Mouse (Mus musculus): ENCODE measurements around the gene Cd63. TPM values are rescaled to one million over a fixed set of nuclear protein-coding genes. Genes with fewer than 3 reads are reported as not detected.

Gene Cd63
- 215 and 216 TPM in 2 replicates for polyA plus RNA-seq (2014; fragmentation: Nextera tagmentation; extraction: Ambion mirVana)

DNA sequence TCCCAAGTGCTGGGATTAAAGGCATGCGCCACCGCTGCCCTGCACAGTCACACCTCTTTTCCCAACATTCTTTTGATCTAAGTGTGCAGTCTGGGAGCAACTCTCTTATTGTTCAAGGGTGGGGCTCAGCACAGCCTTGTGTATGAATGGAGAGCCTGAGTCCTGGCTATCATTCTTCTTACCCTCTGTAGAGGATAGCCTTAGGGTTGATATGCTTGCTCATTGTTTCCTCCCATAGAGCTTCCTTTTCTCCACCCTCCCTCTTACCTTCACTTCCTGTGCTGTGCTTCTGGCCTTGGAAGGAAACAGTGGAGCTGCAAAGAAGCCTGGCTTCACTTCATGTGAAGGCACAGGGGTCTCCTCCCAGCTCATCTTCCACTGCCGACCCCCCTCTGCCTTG, at the start of gene Cd63:
Gene Cd63 (plus strand): TSS at position 292 of the 400 bp plus-strand sequence.
- no peak within 1 kb of the TSS for H3K9ac ChIP-seq (ENCODE audit: low read depth, low read length)
- H3K4me2 ChIP-seq (replicated peaks; ENCODE audit: low read depth, low read length), result no peak within 1 kb of the TSS
- no peaks in the 10 kb centered on the region for H3K4me1 ChIP-seq (replicated peaks; ENCODE audit: control insufficient read depth, insufficient read depth, low read length)
- no peaks in the 10 kb centered on the region for H3K36me3 ChIP-seq (ENCODE audit: control insufficient read depth, insufficient read depth, low read length)
- DNase-seq (ENCODE audit: low spot score), result no peak
- H3K4me3 ChIP-seq (ENCODE audit: low read depth, low read length), result no peak within 1 kb of the TSS
- no peak within 1 kb of the TSS for H3K27ac ChIP-seq (ENCODE audit: low read depth, low read length)
- no peak for ATAC-seq (ENCODE audit: low FRiP score)
- no peaks in the 10 kb centered on the region for H3K9me3 ChIP-seq (ENCODE audit: control insufficient read depth, low read length)
- H3K27me3 ChIP-seq (ENCODE audit: control insufficient read depth, insufficient read depth, low read length), result peaks cover 12% of the 10 kb centered on the region
- WGBS, result 91% methylated on average over 3 of the region's 3 CpGs

DNA sequence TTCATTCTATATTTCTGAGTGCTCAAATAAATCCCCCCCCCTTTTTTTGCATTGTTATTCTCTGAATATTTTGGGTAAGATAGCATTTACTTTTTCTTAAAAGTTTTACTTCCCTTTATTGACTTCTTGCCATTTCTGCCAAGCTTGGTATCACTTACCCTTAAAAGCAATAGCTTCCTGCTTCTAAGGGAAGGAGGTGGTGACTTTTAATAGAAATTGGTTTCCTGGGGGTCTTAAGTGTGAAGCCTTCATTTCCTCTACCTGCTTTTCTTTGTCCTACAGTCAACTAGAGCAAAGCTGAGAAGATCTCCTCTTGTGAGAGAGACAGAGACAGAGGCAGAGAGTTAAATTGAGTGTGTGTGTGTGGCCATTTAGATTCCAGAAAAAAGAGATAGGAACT, 39.6 kb upstream of the Cd63 start:
- Histone ChIP-seq H3K36me3 (ENCODE audit: control insufficient read depth, insufficient read depth, low read length) (no peaks in the 10 kb centered on the region), H3K27ac (ENCODE audit: low read depth, low read length) (no peak overlapping the region), H3K4me2 (replicated peaks; ENCODE audit: low read depth, low read length) (no peak overlapping the region), H3K4me1 (replicated peaks; ENCODE audit: control insufficient read depth, insufficient read depth, low read length) (no peaks in the 10 kb centered on the region), H3K9me3 (ENCODE audit: control insufficient read depth, low read length) (no peaks in the 10 kb centered on the region), H3K4me3 (ENCODE audit: low read depth, low read length) (no peak overlapping the region), H3K27me3 (ENCODE audit: control insufficient read depth, insufficient read depth, low read length) (no peaks in the 10 kb centered on the region), H3K9ac (ENCODE audit: low read depth, low read length) (no peak overlapping the region)
- no peak for ATAC-seq (ENCODE audit: low FRiP score)
- DNase-seq (ENCODE audit: low spot score), result no peak

DNA sequence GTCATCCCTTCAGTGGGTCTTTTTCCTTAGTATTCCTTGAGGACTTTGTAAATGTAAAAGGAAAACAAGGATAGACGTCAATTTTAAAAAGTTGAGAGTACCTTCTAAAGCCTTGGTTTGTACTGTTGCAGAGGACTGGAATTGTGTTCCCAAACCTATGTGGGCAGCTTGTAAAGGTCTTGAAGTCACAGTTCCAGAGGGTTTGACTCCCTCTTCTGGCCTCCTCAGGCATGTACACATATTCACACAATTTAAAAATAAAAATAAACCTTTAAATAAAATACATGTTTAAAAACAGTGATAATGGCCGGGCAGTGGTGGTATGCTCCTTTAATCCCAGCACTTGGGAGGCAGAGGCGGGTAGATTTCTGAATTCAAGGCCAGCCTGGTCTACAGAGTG, 34.7 kb upstream of the Cd63 start:
- H3K27me3 ChIP-seq (ENCODE audit: control insufficient read depth, insufficient read depth, low read length), result no peaks in the 10 kb centered on the region
- H3K4me3 ChIP-seq (ENCODE audit: low read depth, low read length), result no peak overlapping the region
- no peak for ATAC-seq (ENCODE audit: low FRiP score)
- H3K4me2 ChIP-seq (replicated peaks; ENCODE audit: low read depth, low read length), result no peak overlapping the region
- no peaks in the 10 kb centered on the region for H3K9me3 ChIP-seq (ENCODE audit: control insufficient read depth, low read length)
- H3K27ac ChIP-seq (ENCODE audit: low read depth, low read length), result no peak overlapping the region
- no peaks in the 10 kb centered on the region; the same call in 1 of the 2 replicates for H3K36me3 ChIP-seq (ENCODE audit: control insufficient read depth, insufficient read depth, low read length)
- H3K9ac ChIP-seq (ENCODE audit: low read depth, low read length), result no peak overlapping the region
- DNase-seq (ENCODE audit: low spot score), result no peak
- 89% methylated on average over 3 of the region's 3 CpGs for WGBS
- no peaks in the 10 kb centered on the region for H3K4me1 ChIP-seq (replicated peaks; ENCODE audit: control insufficient read depth, insufficient read depth, low read length)

DNA sequence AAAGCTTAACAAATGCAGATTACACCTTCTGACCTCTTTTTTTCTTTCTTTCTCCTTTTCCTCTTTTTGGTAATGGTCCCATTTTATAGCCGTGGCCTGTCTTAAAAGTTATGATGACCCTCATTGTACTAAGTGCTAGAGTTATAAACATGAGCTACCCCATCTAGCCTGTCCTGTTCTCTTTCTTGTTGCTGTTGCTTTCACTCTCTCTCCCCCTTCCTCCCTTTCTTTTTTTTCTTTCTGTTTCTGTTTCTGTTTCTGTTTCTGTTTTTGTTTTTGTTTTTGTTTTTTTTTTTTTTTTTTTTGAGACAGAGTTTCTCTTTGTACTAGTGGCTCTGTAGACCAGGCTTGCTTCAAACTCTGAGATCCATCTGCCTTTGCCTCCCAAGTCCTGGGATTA, 34.3 kb upstream of the Cd63 start:
- Histone ChIP-seq H3K4me1 (replicated peaks; ENCODE audit: control insufficient read depth, insufficient read depth, low read length) (no peaks in the 10 kb centered on the region), H3K9ac (ENCODE audit: low read depth, low read length) (no peak overlapping the region), H3K27me3 (ENCODE audit: control insufficient read depth, insufficient read depth, low read length) (no peaks in the 10 kb centered on the region), H3K4me3 (ENCODE audit: low read depth, low read length) (no peak overlapping the region), H3K9me3 (ENCODE audit: control insufficient read depth, low read length) (no peaks in the 10 kb centered on the region), H3K4me2 (replicated peaks; ENCODE audit: low read depth, low read length) (no peak overlapping the region), H3K36me3 (ENCODE audit: control insufficient read depth, insufficient read depth, low read length) (no peaks in the 10 kb centered on the region; the same call in 1 of the 2 replicates), H3K27ac (ENCODE audit: low read depth, low read length) (no peak overlapping the region)
- WGBS, result 88% methylated on average over 1 of the region's 1 CpGs
- no peak for ATAC-seq (ENCODE audit: low FRiP score)
- no peak for DNase-seq (ENCODE audit: low spot score)

DNA sequence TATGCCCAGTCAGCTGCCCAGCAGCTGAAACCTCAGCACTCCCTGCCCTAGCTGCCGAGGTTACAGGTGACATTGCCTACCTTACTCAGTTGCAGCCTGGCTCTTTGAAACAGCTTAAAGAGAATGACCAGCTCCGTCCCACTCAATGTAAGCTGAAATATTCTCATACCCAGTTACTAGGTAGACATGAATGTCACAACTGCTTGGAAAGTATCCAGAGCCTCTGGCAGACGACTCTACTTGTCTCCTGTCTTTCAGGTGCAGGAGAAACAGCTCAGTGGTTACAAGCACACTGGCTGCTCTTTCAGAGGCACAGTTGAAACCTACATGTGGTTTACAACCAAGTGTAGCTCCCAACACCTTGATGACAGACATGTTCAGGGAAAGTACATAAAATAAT, 30.4 kb upstream of the Cd63 start:
- Histone ChIP-seq H3K27ac (ENCODE audit: low read depth, low read length) (no peak overlapping the region), H3K9me3 (ENCODE audit: control insufficient read depth, low read length) (no peaks in the 10 kb centered on the region), H3K27me3 (ENCODE audit: control insufficient read depth, insufficient read depth, low read length) (no peaks in the 10 kb centered on the region), H3K9ac (ENCODE audit: low read depth, low read length) (no peak overlapping the region), H3K4me2 (replicated peaks; ENCODE audit: low read depth, low read length) (no peak overlapping the region), H3K4me3 (ENCODE audit: low read depth, low read length) (no peak overlapping the region), H3K4me1 (replicated peaks; ENCODE audit: control insufficient read depth, insufficient read depth, low read length) (no peaks in the 10 kb centered on the region), H3K36me3 (ENCODE audit: control insufficient read depth, insufficient read depth, low read length) (peaks cover 9% of the 10 kb centered on the region; the same call in 1 of the 2 replicates)
- DNase-seq (ENCODE audit: low spot score) (no peak), ATAC-seq (ENCODE audit: low FRiP score) (no peak)
- 93% methylated on average over 3 of the region's 3 CpGs for WGBS

DNA sequence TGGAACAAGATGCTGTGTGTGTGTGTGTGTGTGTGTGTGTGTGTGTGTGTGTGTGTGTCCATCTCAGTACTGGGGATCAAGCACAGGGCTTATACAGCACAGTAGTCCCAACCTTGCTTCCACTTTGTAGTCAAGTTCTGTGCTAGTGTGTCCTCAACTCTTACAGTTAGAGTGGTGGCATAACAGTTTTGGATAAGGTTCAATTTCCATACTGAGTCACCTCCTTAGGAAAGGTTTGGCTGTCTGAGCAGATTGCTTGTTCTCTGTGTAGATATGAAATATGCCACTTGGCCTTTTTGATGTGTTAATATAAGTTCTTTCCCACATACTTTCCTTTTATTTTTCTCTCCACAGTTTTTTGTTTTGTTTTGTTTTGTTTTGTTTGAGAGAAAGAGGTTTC, 22.5 kb upstream of the Cd63 start:
- Histone ChIP-seq H3K9ac (ENCODE audit: low read depth, low read length) (no peak overlapping the region), H3K27me3 (ENCODE audit: control insufficient read depth, insufficient read depth, low read length) (no peaks in the 10 kb centered on the region), H3K27ac (ENCODE audit: low read depth, low read length) (no peak overlapping the region), H3K4me1 (replicated peaks; ENCODE audit: control insufficient read depth, insufficient read depth, low read length) (no peaks in the 10 kb centered on the region), H3K4me2 (replicated peaks; ENCODE audit: low read depth, low read length) (no peak overlapping the region), H3K36me3 (ENCODE audit: control insufficient read depth, insufficient read depth, low read length) (0 out of 2 replicates have a peak, but pooled peaks cover 7% of the 10 kb centered on the region), H3K4me3 (ENCODE audit: low read depth, low read length) (no peak overlapping the region), H3K9me3 (ENCODE audit: control insufficient read depth, low read length) (no peaks in the 10 kb centered on the region)
- no peak for ATAC-seq (ENCODE audit: low FRiP score)
- DNase-seq (ENCODE audit: low spot score), result no peak

DNA sequence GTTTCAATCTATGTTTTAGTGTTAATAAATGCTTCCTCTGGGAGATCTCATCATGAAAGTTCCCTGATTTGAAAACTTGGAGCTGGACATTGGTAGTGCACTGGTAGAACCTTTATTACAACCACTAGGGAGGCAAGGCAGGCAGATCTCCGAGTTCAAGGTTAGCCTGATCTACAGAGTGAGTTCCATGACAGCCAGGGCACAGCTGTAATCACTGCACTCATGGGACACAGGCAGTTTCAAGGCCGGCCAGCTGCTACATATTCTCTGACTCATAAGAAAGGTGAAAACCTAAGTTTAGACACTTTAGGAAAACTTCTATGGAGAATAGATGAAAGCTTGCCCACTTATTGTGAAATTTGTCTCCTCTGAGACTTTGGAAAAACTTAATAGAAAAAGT, 22.0 kb upstream of the Cd63 start:
- Histone ChIP-seq H3K27me3 (ENCODE audit: control insufficient read depth, insufficient read depth, low read length) (no peaks in the 10 kb centered on the region), H3K27ac (ENCODE audit: low read depth, low read length) (no peak overlapping the region), H3K4me2 (replicated peaks; ENCODE audit: low read depth, low read length) (no peak overlapping the region), H3K4me3 (ENCODE audit: low read depth, low read length) (no peak overlapping the region), H3K36me3 (ENCODE audit: control insufficient read depth, insufficient read depth, low read length) (0 out of 2 replicates have a peak, but pooled peaks cover 5% of the 10 kb centered on the region), H3K9ac (ENCODE audit: low read depth, low read length) (no peak overlapping the region), H3K4me1 (replicated peaks; ENCODE audit: control insufficient read depth, insufficient read depth, low read length) (no peaks in the 10 kb centered on the region), H3K9me3 (ENCODE audit: control insufficient read depth, low read length) (no peaks in the 10 kb centered on the region)
- WGBS, result 91% methylated on average over 2 of the region's 2 CpGs
- DNase-seq (ENCODE audit: low spot score) (no peak), ATAC-seq (ENCODE audit: low FRiP score) (no peak)

DNA sequence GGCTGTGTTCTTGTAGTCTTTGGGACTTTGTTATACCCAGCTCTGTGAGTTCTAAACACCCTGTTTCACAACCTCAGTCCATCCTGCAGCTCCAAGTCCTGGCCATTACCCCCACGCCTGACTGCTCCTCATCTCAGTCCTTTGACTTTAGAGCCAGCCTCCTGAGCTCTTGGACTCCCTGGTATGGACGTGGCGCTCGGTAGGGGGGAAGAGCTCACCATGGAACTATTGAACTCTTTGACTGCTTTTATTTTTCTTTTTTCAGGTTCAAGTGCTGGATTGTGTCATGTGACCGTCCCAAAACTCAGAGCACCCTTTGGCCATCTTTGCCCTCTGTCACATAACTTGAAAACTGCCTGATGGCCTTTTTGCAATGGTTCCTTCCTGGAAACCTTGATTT, 18.7 kb upstream of the Cd63 start:
- WGBS, result 87% methylated on average over 5 of the region's 5 CpGs
- no peak for ATAC-seq (ENCODE audit: low FRiP score)
- 0 out of 2 replicates have a peak, but pooled peaks cover 2% of the 10 kb centered on the region for H3K36me3 ChIP-seq (ENCODE audit: control insufficient read depth, insufficient read depth, low read length)

DNA sequence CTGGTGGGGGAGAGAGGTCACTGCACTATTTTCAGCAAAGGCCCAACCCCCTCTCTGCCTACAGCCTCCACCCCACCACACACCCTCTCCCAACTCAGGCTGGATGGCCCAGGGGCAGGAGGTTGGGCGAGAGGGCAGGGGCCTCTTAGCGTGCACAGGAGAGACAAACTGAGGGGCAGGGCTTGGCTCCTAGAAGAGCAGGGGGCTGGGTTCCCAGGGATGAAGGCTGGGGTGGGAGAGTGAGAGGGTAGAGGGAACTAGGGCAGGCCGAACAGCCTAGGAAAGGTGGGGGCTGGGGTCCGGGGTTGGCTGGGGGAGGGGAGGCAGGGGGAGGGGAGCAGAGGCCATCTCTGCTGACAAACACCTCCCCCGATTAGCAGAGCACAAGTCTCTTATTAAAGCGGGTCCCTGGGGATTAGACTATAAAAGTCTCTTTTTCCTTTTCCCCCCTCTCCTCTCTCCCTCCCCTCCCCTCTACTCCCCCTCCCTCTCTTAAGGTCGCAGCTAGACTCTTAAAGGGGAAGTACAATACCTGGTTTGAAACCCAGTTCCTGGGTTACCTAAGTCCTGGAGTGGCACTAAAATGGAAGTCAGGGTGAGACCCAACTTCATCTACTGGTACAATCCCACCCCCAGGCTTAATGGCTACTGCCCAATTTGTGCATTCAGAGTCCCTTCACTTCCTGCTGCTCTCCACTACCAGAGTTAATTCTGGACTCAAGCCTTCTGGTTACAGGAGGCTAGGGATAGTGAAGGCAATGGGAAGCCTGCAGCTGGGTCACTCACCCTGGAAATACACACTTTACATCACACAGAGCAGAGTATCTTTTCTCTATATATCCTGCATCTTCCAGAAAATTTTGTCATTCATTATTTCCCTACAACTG, 11.6 kb upstream of the Cd63 start:
- Histone ChIP-seq H3K9ac (ENCODE audit: low read depth, low read length) (peak overlapping the region; percentile 33), H3K27me3 (ENCODE audit: control insufficient read depth, insufficient read depth, low read length) (no peaks in the 10 kb centered on the region), H3K4me1 (replicated peaks; ENCODE audit: control insufficient read depth, insufficient read depth, low read length) (0 out of 2 replicates have a peak, but pooled peaks cover 5% of the 10 kb centered on the region), H3K4me2 (replicated peaks; ENCODE audit: low read depth, low read length) (peak overlapping the region; percentile 87), H3K36me3 (ENCODE audit: control insufficient read depth, insufficient read depth, low read length) (no peaks in the 10 kb centered on the region), H3K9me3 (ENCODE audit: control insufficient read depth, low read length) (no peaks in the 10 kb centered on the region), H3K27ac (ENCODE audit: low read depth, low read length) (peak overlapping the region; percentile 86), H3K4me3 (ENCODE audit: low read depth, low read length) (peak overlapping the region; percentile 80)
- WGBS, result 0% methylated on average over 2 of the region's 7 CpGs
- ATAC-seq (ENCODE audit: low FRiP score) (peak; percentile 72), DNase-seq (ENCODE audit: low spot score) (peak; percentile 78)

More for the DNA sequence above, 18.7 kb upstream of the Cd63 start:
- DNase-seq (ENCODE audit: low spot score), result no peak
- no peak overlapping the region for H3K4me2 ChIP-seq (replicated peaks; ENCODE audit: low read depth, low read length)
- no peaks in the 10 kb centered on the region for H3K4me1 ChIP-seq (replicated peaks; ENCODE audit: control insufficient read depth, insufficient read depth, low read length)
- no peak overlapping the region for H3K27ac ChIP-seq (ENCODE audit: low read depth, low read length)
- no peak overlapping the region for H3K4me3 ChIP-seq (ENCODE audit: low read depth, low read length)
- no peaks in the 10 kb centered on the region for H3K9me3 ChIP-seq (ENCODE audit: control insufficient read depth, low read length)
- no peaks in the 10 kb centered on the region for H3K27me3 ChIP-seq (ENCODE audit: control insufficient read depth, insufficient read depth, low read length)
- H3K9ac ChIP-seq (ENCODE audit: low read depth, low read length), result no peak overlapping the region
